In the genomic region with DNA sequence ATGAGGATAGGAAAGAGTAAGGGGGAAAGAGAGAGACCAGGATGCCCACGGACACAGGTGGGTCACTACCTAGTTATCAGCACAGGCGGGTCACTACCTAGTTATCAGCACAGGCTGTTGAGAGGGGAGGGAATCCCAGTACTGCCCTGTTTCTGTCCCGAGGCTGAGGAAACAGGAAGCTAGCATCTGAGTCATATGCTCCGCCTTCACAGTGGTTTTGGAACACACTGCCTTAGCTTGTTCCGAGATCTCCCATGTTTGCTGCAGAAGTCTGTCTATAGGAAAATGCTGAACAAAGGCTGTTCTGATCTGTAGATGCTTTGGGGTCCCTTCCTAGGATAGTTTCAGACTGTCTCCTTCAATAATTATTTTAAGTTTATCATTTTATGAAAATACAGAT, we compare ENCODE assay signal across 25 mouse cellular contexts. TPM values are rescaled to one million over a fixed set of nuclear protein-coding genes. Genes with fewer than 3 reads are reported as not detected.
A peak's percentile ranks its signal among the peaks of the same experiment; 100 is the strongest.
DNase-seq lines count a peak whose midpoint lies in the region; ATAC-seq and TF ChIP-seq lines count a peak whose summit lies in the region.
"Had no signal": no experiment of that assay in that cellular context is flagged by ENCODE, and none has a peak within 500 bp of the region (broad histone marks: within the 10 kb centered on the region; RNA-seq: fewer than 3 reads in every experiment).

No protein-coding gene starts in this region.

- H3K36me3 ChIP-seq in megakaryocyte, embryonic 14.5 days (replicated peaks; ENCODE audit: low read length), result no peaks in the 10 kb centered on the region
- H3K36me3 ChIP-seq in MEL (ENCODE audit: control insufficient read depth in 1 of 2, insufficient read depth in 2 of 2, low read length in 2 of 2), result no peaks in the 10 kb centered on the region
- H3K36me3 ChIP-seq in kidney, adult 2 months (ENCODE audit: control insufficient read depth, insufficient read depth, low read length), result no peaks in the 10 kb centered on the region
- H3K36me3 ChIP-seq: forebrain, embryonic 10.5 days; forebrain, embryonic 15.5 days; hindbrain, embryonic 13.5 days; liver, embryonic 12.5 days; midbrain, embryonic 13.5 days; neural tube, embryonic 15.5 days; stomach, embryonic 15.5 days had no signal

- no peaks in the 10 kb centered on the region for H3K79me2 ChIP-seq in MEL (ENCODE audit: control insufficient read depth, insufficient read depth, low read length, poor library complexity)

- TF ChIP-seq CTCF in MEL (IDR thresholded peaks at IDR 0.05 in 2 of 3, conservative IDR thresholded peaks at IDR 0.05 in 1 of 3; ENCODE audit: control insufficient read depth in 1 of 3, insufficient read depth in 1 of 3, low read depth in 2 of 3, low read length in 3 of 3, poor library complexity in 1 of 3, severe bottlenecking in 1 of 3), result no peak
- no peak for TF ChIP-seq CTCF in kidney, adult 2 months (conservative IDR thresholded peaks at IDR 0.05; ENCODE audit: insufficient read depth, insufficient read length, low read depth, low read length)

- H3K27me3 ChIP-seq in megakaryocyte, embryonic 14.5 days (replicated peaks), result no peaks in the 10 kb centered on the region
- H3K27me3 ChIP-seq in MEL (ENCODE audit: control insufficient read depth in 1 of 2, insufficient read depth in 2 of 2, low read length in 2 of 2), result no peaks in the 10 kb centered on the region
- H3K27me3 ChIP-seq in kidney, adult 2 months (replicated peaks; ENCODE audit: control insufficient read depth, insufficient read depth, low read length), result no peaks in the 10 kb centered on the region
- H3K27me3 ChIP-seq: forebrain, embryonic 15.5 days; hindbrain, embryonic 13.5 days; liver, embryonic 12.5 days; midbrain, embryonic 13.5 days; neural tube, embryonic 15.5 days; stomach, embryonic 15.5 days had no signal

- WGBS in kidney, adult 2 months, result 61% methylated on average over 5 of the region's 5 CpGs

- peak overlapping the region; percentile 65 for H3K4me3 ChIP-seq in megakaryocyte, embryonic 14.5 days (replicated peaks)
- peak overlapping the region in 1 of 2 experiments; percentile 31; a peak in 1 of 4 replicates for H3K4me3 ChIP-seq in MEL (ENCODE audit: control insufficient read depth in 1 of 2, insufficient read depth in 1 of 2, low read depth in 2 of 2, low read length in 2 of 2)
- no peak overlapping the region for H3K4me3 ChIP-seq in kidney, adult 2 months (ENCODE audit: insufficient read depth, low read depth, low read length)
- H3K4me3 ChIP-seq: forebrain, embryonic 10.5 days; forebrain, embryonic 15.5 days; hindbrain, embryonic 13.5 days; liver, embryonic 12.5 days; midbrain, embryonic 13.5 days; neural tube, embryonic 15.5 days; stomach, embryonic 15.5 days had no signal

- TF ChIP-seq EP300 in MEL (IDR thresholded peaks at IDR 0.05; ENCODE audit: low read depth in 1 of 2, low read length in 2 of 2), result no peak; a peak in 1 of 4 replicates

- TF ChIP-seq POLR2A in MEL (IDR thresholded peaks at IDR 0.05; ENCODE audit: control insufficient read depth in 1 of 2, insufficient read depth in 1 of 2, low read depth in 1 of 2, low read length in 2 of 2, poor library complexity in 1 of 2), result no peak
- TF ChIP-seq POLR2A in kidney, adult 2 months (IDR thresholded peaks at IDR 0.05; ENCODE audit: low read depth, low read length), result no peak

- peak; percentile 67 for DNase-seq in MEL (ENCODE audit: low read depth, low spot score)
- peak; percentile 4 for DNase-seq in c-Kit-positive CD71-negative TER-119-negative erythroid progenitor cells, embryonic 14.5 days (ENCODE audit: low read depth)
- no peak for DNase-seq in kidney, adult 2 months
- DNase-seq in cerebellum, postnatal 10 days, result no peak
- DNase-seq in ovary, adult 18-20 months (ENCODE audit: low spot score), result no peak
- DNase-seq: adrenal gland, postnatal 10 days; cerebellum, adult 18-20 months; cerebellum, postnatal 14 days; heart, postnatal 4 days; kidney, postnatal 25 days; left cerebral cortex, postnatal 4 days; liver, postnatal 0 days; lung, postnatal 36 days; right cerebral cortex, postnatal 25 days; thymus, postnatal 14 days had no signal

- H3K9me3 ChIP-seq in megakaryocyte, embryonic 14.5 days, result peaks cover 4% of the 10 kb centered on the region
- H3K9me3 ChIP-seq in MEL (replicated peaks; ENCODE audit: insufficient read depth, low read length), result no peaks in the 10 kb centered on the region
- H3K9me3 ChIP-seq: forebrain, embryonic 10.5 days; forebrain, embryonic 15.5 days; hindbrain, embryonic 13.5 days; liver, embryonic 12.5 days; midbrain, embryonic 13.5 days; neural tube, embryonic 15.5 days; stomach, embryonic 15.5 days had no signal

- H3K4me1 ChIP-seq in megakaryocyte, embryonic 14.5 days, result peaks cover 4% of the 10 kb centered on the region
- H3K4me1 ChIP-seq in MEL (ENCODE audit: control insufficient read depth in 1 of 2, insufficient read depth in 2 of 2, low read length in 2 of 2), result no peaks in the 10 kb centered on the region
- H3K4me1 ChIP-seq in kidney, adult 2 months (ENCODE audit: control insufficient read depth, insufficient read depth, low read length), result no peaks in the 10 kb centered on the region
- H3K4me1 ChIP-seq: forebrain, embryonic 15.5 days; liver, embryonic 12.5 days had no signal

- TF ChIP-seq RAD21 in MEL (IDR thresholded peaks at IDR 0.05; ENCODE audit: low read depth, low read length), result no peak

- ATAC-seq in megakaryocyte, adult 5-6 weeks (ENCODE audit: poor library complexity, severe bottlenecking), result no peak
- ATAC-seq: forebrain, embryonic 15.5 days; intestine, postnatal 0 days; liver, embryonic 12.5 days; liver, postnatal 0 days; midbrain, embryonic 13.5 days had no signal

- no peak overlapping the region for H3K27ac ChIP-seq in MEL (ENCODE audit: control insufficient read depth, low read depth, low read length)
- H3K27ac ChIP-seq in kidney, adult 2 months (ENCODE audit: insufficient read depth, low read depth, low read length), result no peak overlapping the region
- H3K27ac ChIP-seq: forebrain, embryonic 10.5 days; forebrain, embryonic 15.5 days; hindbrain, embryonic 13.5 days; liver, embryonic 12.5 days; midbrain, embryonic 13.5 days; neural tube, embryonic 15.5 days had no signal

- no peak overlapping the region for H3K9ac ChIP-seq in MEL (ENCODE audit: control insufficient read depth, low read depth, low read length, poor library complexity, severe bottlenecking)
- H3K9ac ChIP-seq: forebrain, embryonic 15.5 days; hindbrain, embryonic 13.5 days; liver, embryonic 12.5 days; liver, postnatal 0 days; midbrain, embryonic 13.5 days; neural tube, embryonic 15.5 days; stomach, embryonic 15.5 days had no signal

TF ChIP-seq in MEL, 35 proteins besides CTCF, POLR2A, EP300 and RAD21:
- TF ChIP-seq NELFE (IDR thresholded peaks at IDR 0.05; ENCODE audit: low read depth, low read length) (no peak), TBP (IDR thresholded peaks at IDR 0.05; ENCODE audit: low read depth, low read length) (0 out of 2 replicates have a peak, but pooled peaks have one; percentile 18), ELF1 (IDR thresholded peaks at IDR 0.05; ENCODE audit: low read depth, low read length) (0 out of 2 replicates have a peak, but pooled peaks have one; percentile 6)
TF ChIP-seq in MEL: peak in this region for 2.

RNA-seq across cellular contexts. Expression of gene Chd6, which starts 55.4 kb away (rescaled TPM):
- 0.36 and 5.4 TPM in 2 replicates for polyA plus RNA-seq in megakaryocyte, embryonic 14.5 days (2012; ENCODE audit: insufficient read depth, low replicate concordance)
- 22.7 and 24.8 TPM in 2 replicates for total RNA-seq in megakaryocyte, adult 5-6 weeks (2015)
- 21.4 and 28.5 TPM in 2 replicates for total RNA-seq in megakaryocyte, adult 5-6 weeks (2017)
- 9.7 and 11.8 TPM in 2 replicates for total RNA-seq in MEL (2012; rRNA removed)
- polyA plus RNA-seq in MEL (2012; ENCODE audit: insufficient read depth in 1 of 2, insufficient read length in 2 of 2, low read depth in 1 of 2, low replicate concordance in 2 of 2, missing spikeins in 1 of 2), result 100 to 1,000 TPM in 1 of 2 experiments, 10 to 100 TPM in 1; 15.4 to 200 TPM
- polyA plus RNA-seq in kidney, adult 2 months (2012; rRNA removed), result 7.7 and 9.4 TPM in 2 replicates

Comparison
In these comparisons a context has a peak if more than half of its experiments do, and no peak if none do; other contexts are left out.
1. DNase-seq: peak in MEL (single experiment) and c-Kit-positive CD71-negative TER-119-negative erythroid progenitor cells, embryonic 14.5 days (single experiment); none in kidney, adult 2 months (single experiment), cerebellum, postnatal 10 days (0 of 2) and ovary, adult 18-20 months (single experiment).